Mouse (Mus musculus) MEL (cell line): Measurements from ENCODE around the gene Pga5. TPM values are rescaled to one million over a fixed set of nuclear protein-coding genes. Genes with fewer than 3 reads are reported as not detected.

Experiments used
- DNase-seq: peaks from one replicate; pipeline ENCODE4 v3.0.0; 2011; ENCODE audit warnings: low read depth, low spot score
- H3K27ac ChIP-seq: 2 replicates; pipeline ENCODE4 v1.5.1; 2012; ENCODE audit warnings: low read depth, mild to moderate bottlenecking, control low read depth, low read length, moderate library complexity; ENCODE audit not compliant: control insufficient read depth
- H3K27me3 ChIP-seq, 2 experiments: fragments of 150-350 bp in 1 of 2; sonication (generic) in 1 of 2; 2 replicates each; pipeline ENCODE4 v1.6.1; 2012; ENCODE audit warnings: low read length in 2 of 2, mild to moderate bottlenecking in 2 of 2, improper control_type of control experiment in 1 of 2, moderate library complexity in 1 of 2; ENCODE audit not compliant: insufficient read depth in 2 of 2, control insufficient read depth in 1 of 2
- H3K36me3 ChIP-seq, 2 experiments: 2 replicates each; pipeline ENCODE4 v1.6.1; 2012 to 2014; ENCODE audit warnings: low read length in 2 of 2, improper control_type of control experiment in 1 of 2, inconsistent platforms in 1 of 2, mild to moderate bottlenecking in 1 of 2; ENCODE audit not compliant: insufficient read depth in 2 of 2, control insufficient read depth in 1 of 2
- H3K4me1 ChIP-seq, 2 experiments: fragments of 150-350 bp in 1 of 2; sonication (generic) in 1 of 2; 2 replicates each; pipeline ENCODE4 v1.6.1; 2012; ENCODE audit warnings: low read length in 2 of 2, improper control_type of control experiment in 1 of 2, mild to moderate bottlenecking in 1 of 2; ENCODE audit not compliant: insufficient read depth in 2 of 2, control insufficient read depth in 1 of 2
- H3K4me3 ChIP-seq, 2 experiments: fragments of 150-350 bp in 1 of 2; sonication (generic) in 1 of 2; 2 replicates each; pipeline ENCODE4 v1.5.1; 2012; ENCODE audit warnings: low read depth in 2 of 2, low read length in 2 of 2, mild to moderate bottlenecking in 2 of 2, moderate library complexity in 2 of 2, control low read depth in 1 of 2, improper control_type of control experiment in 1 of 2; ENCODE audit not compliant: control insufficient read depth in 1 of 2, insufficient read depth in 1 of 2
- H3K79me2 ChIP-seq: 2 replicates; pipeline ENCODE4 v1.6.1; 2012; ENCODE audit warnings: mild to moderate bottlenecking, low read length, moderate library complexity; ENCODE audit not compliant: control insufficient read depth, poor library complexity, insufficient read depth
- H3K9ac ChIP-seq: 2 replicates; pipeline ENCODE4 v1.6.1; 2012; ENCODE audit warnings: low read depth, mild to moderate bottlenecking, control low read depth, low read length, moderate library complexity; ENCODE audit not compliant: control insufficient read depth, poor library complexity, severe bottlenecking
- H3K9me3 ChIP-seq: fragments of 150-350 bp; sonication (generic); replicated peaks from 2 replicates; pipeline ENCODE4 v1.6.1; 2012; ENCODE audit warnings: mild to moderate bottlenecking, low read length, improper control_type of control experiment, moderate library complexity; ENCODE audit not compliant: insufficient read depth
- BHLHE40 ChIP-seq: IDR thresholded peaks from 2 replicates; pipeline ENCODE4 v1.6.1; 2012; ENCODE audit warnings: low read depth, mild to moderate bottlenecking, inconsistent platforms, low read length, improper control_type of control experiment, borderline replicate concordance
- CHD1 ChIP-seq: IDR thresholded peaks from 2 replicates; pipeline ENCODE4 v1.6.1; 2012; ENCODE audit warnings: low read depth, mild to moderate bottlenecking, inconsistent platforms, low read length, improper control_type of control experiment
- CHD2 ChIP-seq: IDR thresholded peaks from 2 replicates; pipeline ENCODE4 v1.6.1; 2011; ENCODE audit warnings: low read length, improper control_type of control experiment
- CTCF ChIP-seq, 3 experiments: IDR thresholded peaks in 2 of 3; conservative IDR thresholded peaks in 1 of 3; 2 replicates each; pipeline ENCODE4 v1.5.1; 2011 to 2012; ENCODE audit warnings: low read length in 3 of 3, low read depth in 2 of 3, mild to moderate bottlenecking in 2 of 3, improper control_type of control experiment in 1 of 3, inconsistent platforms in 1 of 3, mixed read lengths in 1 of 3, moderate library complexity in 1 of 3; ENCODE audit not compliant: control insufficient read depth in 1 of 3, insufficient read depth in 1 of 3, poor library complexity in 1 of 3, severe bottlenecking in 1 of 3
- E2F4 ChIP-seq: IDR thresholded peaks from 2 replicates; pipeline ENCODE4 v1.6.1; 2011; ENCODE audit warnings: low read depth, low read length, improper control_type of control experiment, borderline replicate concordance
- ELF1 ChIP-seq: IDR thresholded peaks from 2 replicates; pipeline ENCODE4 v1.6.1; 2014; ENCODE audit warnings: low read depth, mild to moderate bottlenecking, inconsistent platforms, low read length, improper control_type of control experiment, moderate library complexity
- ETS1 ChIP-seq: IDR thresholded peaks from 2 replicates; pipeline ENCODE4 v1.6.1; 2012; ENCODE audit warnings: low read depth, mild to moderate bottlenecking, inconsistent platforms, low read length, improper control_type of control experiment, moderate library complexity
- GABPA ChIP-seq: IDR thresholded peaks from 2 replicates; pipeline ENCODE4 v1.6.1; 2012; ENCODE audit warnings: low read depth, mild to moderate bottlenecking, inconsistent platforms, low read length, improper control_type of control experiment, moderate library complexity
- GATA1 ChIP-seq: IDR thresholded peaks from 2 replicates; pipeline ENCODE4 v1.6.1; 2011; ENCODE audit warnings: low read depth, low read length, improper control_type of control experiment
- HCFC1 ChIP-seq: IDR thresholded peaks from 2 replicates; pipeline ENCODE4 v1.6.1; 2012; ENCODE audit warnings: low read depth, mild to moderate bottlenecking, inconsistent platforms, low read length, improper control_type of control experiment, moderate library complexity
- JUND ChIP-seq: IDR thresholded peaks from 2 replicates; pipeline ENCODE4 v1.6.1; 2011; ENCODE audit warnings: low read depth, mild to moderate bottlenecking, improper control_type of control experiment, low read length
- KAT2A ChIP-seq: conservative IDR thresholded peaks from 2 replicates; pipeline ENCODE4 v1.6.1; 2012; ENCODE audit warnings: low read depth, low read length, improper control_type of control experiment, inconsistent platforms
- MAFK ChIP-seq: IDR thresholded peaks from 2 replicates; pipeline ENCODE4 v1.6.1; 2011; ENCODE audit warnings: low read depth, mild to moderate bottlenecking, low read length, improper control_type of control experiment, borderline replicate concordance
- MAZ ChIP-seq: IDR thresholded peaks from 2 replicates; pipeline ENCODE4 v1.6.1; 2012; ENCODE audit warnings: low read depth, mild to moderate bottlenecking, inconsistent platforms, low read length, improper control_type of control experiment
- MEF2A ChIP-seq: IDR thresholded peaks from 2 replicates; pipeline ENCODE4 v1.6.1; 2014; ENCODE audit warnings: low read depth, mild to moderate bottlenecking, inconsistent platforms, low read length, improper control_type of control experiment; ENCODE audit not compliant: poor library complexity, insufficient replicate concordance, severe bottlenecking; ENCODE audit errors: extremely low read depth
- MXI1 ChIP-seq: IDR thresholded peaks from 2 replicates; pipeline ENCODE4 v1.6.1; 2011; ENCODE audit warnings: mild to moderate bottlenecking, low read depth, low read length, improper control_type of control experiment
- MYB ChIP-seq: IDR thresholded peaks from 2 replicates; pipeline ENCODE4 v1.6.1; 2011; ENCODE audit warnings: mild to moderate bottlenecking, low read depth, low read length, improper control_type of control experiment
- MYC ChIP-seq: IDR thresholded peaks from 2 replicates; pipeline ENCODE4 v1.6.1; 2011; ENCODE audit warnings: low read depth, mild to moderate bottlenecking, low read length, improper control_type of control experiment, moderate library complexity
- NELFE ChIP-seq: IDR thresholded peaks from 2 replicates; pipeline ENCODE4 v1.6.1; 2011; ENCODE audit warnings: low read depth, low read length, improper control_type of control experiment
- NRF1 ChIP-seq: IDR thresholded peaks from 2 replicates; pipeline ENCODE4 v1.6.1; 2014; ENCODE audit warnings: low read depth, mild to moderate bottlenecking, inconsistent platforms, low read length, improper control_type of control experiment, moderate library complexity; ENCODE audit not compliant: poor library complexity, insufficient read depth, severe bottlenecking
- POLR2A ChIP-seq, 2 experiments: IDR thresholded peaks; 2 replicates each; pipeline ENCODE4 v1.6.1; 2011 to 2012; ENCODE audit warnings: low read length in 2 of 2, mild to moderate bottlenecking in 2 of 2, control low read depth in 1 of 2, improper control_type of control experiment in 1 of 2, low read depth in 1 of 2, moderate library complexity in 1 of 2; ENCODE audit not compliant: control insufficient read depth in 1 of 2, insufficient read depth in 1 of 2, poor library complexity in 1 of 2
- POLR2AphosphoS2 ChIP-seq: IDR thresholded peaks from 2 replicates; pipeline ENCODE4 v1.6.1; 2011; ENCODE audit warnings: low read length, improper control_type of control experiment
- POLR2AphosphoS5 ChIP-seq: IDR thresholded peaks from 2 replicates; pipeline ENCODE4 v1.6.1; 2012; ENCODE audit warnings: low read depth, borderline replicate concordance, mild to moderate bottlenecking, inconsistent platforms, low read length, moderate library complexity, mixed read lengths
- SIN3A ChIP-seq: IDR thresholded peaks from 2 replicates; pipeline ENCODE4 v1.6.1; 2012; ENCODE audit warnings: low read length, improper control_type of control experiment, inconsistent platforms
- SMC3 ChIP-seq: IDR thresholded peaks from 2 replicates; pipeline ENCODE4 v1.6.1; 2011; ENCODE audit warnings: low read depth, low read length, improper control_type of control experiment
- TCF12 ChIP-seq: IDR thresholded peaks from 2 replicates; pipeline ENCODE4 v1.6.1; 2014; ENCODE audit warnings: low read depth, mild to moderate bottlenecking, inconsistent platforms, low read length, improper control_type of control experiment, moderate library complexity
- ZC3H11A ChIP-seq: IDR thresholded peaks from 2 replicates; pipeline ENCODE4 v1.6.1; 2012; ENCODE audit warnings: low read depth, mild to moderate bottlenecking, inconsistent platforms, low read length, improper control_type of control experiment
- ZMIZ1 ChIP-seq: IDR thresholded peaks from 2 replicates; pipeline ENCODE4 v1.6.1; 2012; ENCODE audit warnings: low read depth, mild to moderate bottlenecking, inconsistent platforms, low read length, improper control_type of control experiment, moderate library complexity
- polyA plus RNA-seq, 2 experiments: library from polyadenylated mRNA; stranded (reverse) in 1 of 2; unstranded in 1 of 2; fragments of >175 nt in 1 of 2; fragments of >200 nt in 1 of 2; gene quantifications; 2 replicates each; pipeline versions ENCODE4 v1.2.1 to v1.2.4; 2012; ENCODE audit warnings: low replicate concordance in 2 of 2, low read depth in 1 of 2; ENCODE audit not compliant: insufficient read length in 2 of 2, insufficient read depth in 1 of 2, missing spikeins in 1 of 2
- total RNA-seq: library from RNA; depleted of rRNA; stranded (reverse); fragments of 300-350 nt; gene quantifications from 2 replicates; pipeline ENCODE4 v1.2.3, GENCODE M21; 2012

Pga5 gene
- total and polyA plus RNA-seq, 3 experiments: not detected

- Histone ChIP-seq H3K27ac (no peak overlapping the region), H3K9ac (no peak overlapping the region), H3K4me3 (no peak overlapping the region), H3K36me3 (no peaks in the 10 kb centered on the region), H3K9me3 (no peaks in the 10 kb centered on the region), H3K79me2 (no peaks in the 10 kb centered on the region), H3K27me3 (no peaks in the 10 kb centered on the region; a peak in 1 of 4 replicates), H3K4me1 (no peaks in the 10 kb centered on the region)
- DNase-seq: no peak
- no peak for TF ChIP-seq ETS1
- no peak for TF ChIP-seq MAFK
- no peak for TF ChIP-seq JUND
- TF ChIP-seq NELFE: no peak
- TF ChIP-seq POLR2A (IDR thresholded peaks at IDR 0.05; ENCODE audit: control insufficient read depth in 1 of 2, insufficient read depth in 1 of 2, low read depth in 1 of 2, low read length in 2 of 2, poor library complexity in 1 of 2): no peak
- no peak for TF ChIP-seq ELF1
- TF ChIP-seq POLR2AphosphoS5: no peak
- TF ChIP-seq KAT2A: no peak
- TF ChIP-seq SIN3A: no peak
- no peak for TF ChIP-seq NRF1
- TF ChIP-seq CHD1: no peak
- no peak for TF ChIP-seq ZC3H11A
- no peak for TF ChIP-seq CTCF (IDR thresholded peaks at IDR 0.05 in 2 of 3, conservative IDR thresholded peaks at IDR 0.05 in 1 of 3; ENCODE audit: control insufficient read depth in 1 of 3, insufficient read depth in 1 of 3, low read depth in 2 of 3, low read length in 3 of 3, poor library complexity in 1 of 3, severe bottlenecking in 1 of 3)
- TF ChIP-seq MYC: no peak
- no peak for TF ChIP-seq GABPA
- TF ChIP-seq BHLHE40: no peak
- TF ChIP-seq POLR2AphosphoS2: no peak
- no peak for TF ChIP-seq HCFC1
- no peak for TF ChIP-seq MXI1
Observed at GRCm38 (mm10) chr19:10721064-10721463, 43.2 kb upstream of the Pga5 start.

- Histone ChIP-seq H3K27me3 (no peaks in the 10 kb centered on the region; a peak in 1 of 4 replicates), H3K9me3 (no peaks in the 10 kb centered on the region), H3K36me3 (no peaks in the 10 kb centered on the region), H3K27ac (no peak overlapping the region), H3K4me3 (no peak overlapping the region), H3K4me1 (no peaks in the 10 kb centered on the region), H3K9ac (no peak overlapping the region), H3K79me2 (no peaks in the 10 kb centered on the region)
- TF ChIP-seq MYC (no peak), SMC3 (no peak), POLR2AphosphoS2 (no peak), E2F4 (no peak), NRF1 (no peak), ZC3H11A (no peak), MEF2A (no peak), MAZ (no peak), POLR2AphosphoS5 (no peak), ZMIZ1 (no peak), TCF12 (no peak), GATA1 (no peak), CTCF (IDR thresholded peaks at IDR 0.05 in 2 of 3, conservative IDR thresholded peaks at IDR 0.05 in 1 of 3; ENCODE audit: control insufficient read depth in 1 of 3, insufficient read depth in 1 of 3, low read depth in 2 of 3, low read length in 3 of 3, poor library complexity in 1 of 3, severe bottlenecking in 1 of 3) (no peak), POLR2A (IDR thresholded peaks at IDR 0.05; ENCODE audit: control insufficient read depth in 1 of 2, insufficient read depth in 1 of 2, low read depth in 1 of 2, low read length in 2 of 2, poor library complexity in 1 of 2) (no peak), MYB (no peak), MAFK (no peak), JUND (no peak), CHD2 (no peak), GABPA (no peak)
- no peak for DNase-seq
Observed at GRCm38 (mm10) chr19:10720524-10720923, 42.7 kb upstream of the Pga5 start.
